Mouse (Mus musculus) olfactory bulb, adult 2 months (tissue): ENCODE measurements around the gene Theg. TPM values are rescaled to one million over a fixed set of nuclear protein-coding genes. Genes with fewer than 3 reads are reported as not detected.

ENCODE experiments used
- H3K27ac ChIP-seq: fragments of 200-500 bp; 2 replicates; pipeline ENCODE4 v1.5.1; 2012; ENCODE audit warnings: low read depth, low read length; ENCODE audit not compliant: insufficient read depth
- H3K4me1 ChIP-seq: fragments of 200-500 bp; 2 replicates; pipeline ENCODE4 v1.6.1; 2012; ENCODE audit warnings: low read length; ENCODE audit not compliant: control insufficient read depth, insufficient read depth
- H3K4me3 ChIP-seq: fragments of 200-500 bp; 2 replicates; pipeline ENCODE4 v1.5.1; 2012; ENCODE audit warnings: mild to moderate bottlenecking, low read depth, low read length, moderate library complexity; ENCODE audit not compliant: insufficient read depth
- CTCF ChIP-seq: fragments of 200-500 bp; IDR thresholded peaks from 2 replicates; pipeline ENCODE4 v1.5.1; 2012; ENCODE audit warnings: low read depth, mild to moderate bottlenecking, low read length, moderate library complexity; ENCODE audit not compliant: insufficient read depth
- POLR2A ChIP-seq: fragments of 200-500 bp; IDR thresholded peaks from 2 replicates; pipeline ENCODE4 v1.6.1; 2012; ENCODE audit warnings: mild to moderate bottlenecking, low read depth, low read length, moderate library complexity; ENCODE audit not compliant: insufficient read depth
- WGBS: fragments of 180-500 bp; shearing (Covaris S2); methylation state at CpG from one replicate; pipeline ENCODE4 v1.1.7; 2018; 5-methylcytosine and 5-hydroxymethylcytosine counted together
- polyA plus RNA-seq: library from polyadenylated mRNA; stranded (reverse); fragments of >200 nt; gene quantifications from 2 replicates; pipeline ENCODE4 v1.2.4, GENCODE M21; 2012; ENCODE audit warnings: low replicate concordance; ENCODE audit not compliant: missing spikeins, insufficient read depth, insufficient read length

Gene Theg
- polyA plus RNA-seq, 1 experiment: not detected

DNA sequence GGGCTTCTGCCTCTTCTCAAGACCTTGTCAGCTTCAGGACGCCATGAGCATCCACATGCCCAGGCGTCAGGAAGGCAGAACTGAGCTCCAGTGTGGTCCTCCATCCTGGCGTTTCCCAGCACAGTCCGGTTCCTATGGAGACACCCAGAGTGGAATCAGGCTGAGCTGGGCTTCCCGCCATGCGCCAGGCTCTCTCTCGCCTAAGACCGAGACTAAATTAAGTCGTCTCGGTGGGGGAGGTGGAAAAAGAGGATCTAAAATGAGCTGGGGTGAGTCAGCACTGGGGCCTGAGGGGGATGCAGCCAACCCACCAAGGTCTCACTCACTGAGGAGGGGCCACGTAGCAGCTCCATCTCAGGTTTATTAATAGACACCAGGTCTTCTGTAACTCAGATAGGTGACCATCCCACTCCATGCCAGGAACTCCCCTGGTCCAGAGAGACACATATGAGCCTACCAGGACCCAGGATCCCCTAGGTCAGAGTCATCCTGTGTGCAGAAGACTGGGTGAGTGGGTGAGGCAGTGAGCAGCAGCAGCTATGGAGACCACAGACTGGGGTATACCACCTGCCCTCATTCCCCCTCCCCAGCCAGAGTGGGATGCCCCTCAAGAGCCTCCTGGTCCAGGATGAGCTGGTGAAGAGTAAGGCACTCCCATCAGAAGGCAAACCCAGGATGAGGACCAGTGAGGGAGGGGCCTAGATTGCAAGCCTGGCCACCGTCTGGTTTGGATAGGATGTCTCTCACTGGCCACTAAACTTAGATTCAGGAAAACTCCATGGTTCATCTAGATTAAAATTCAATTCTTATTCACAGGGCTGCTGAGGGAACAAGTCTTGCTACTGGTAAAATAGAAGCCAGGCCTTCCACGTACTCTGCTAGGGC lies 10.2 kb upstream of the Theg start:
- peaks cover 28% of the 10 kb centered on the region for H3K4me1 ChIP-seq
- WGBS: 17% methylated on average over 13 of the region's 13 CpGs
- no peak overlapping the region for H3K4me3 ChIP-seq
- H3K27ac ChIP-seq: peak overlapping the region; percentile 86
- TF ChIP-seq CTCF (no peak), POLR2A (no peak)

- no peak overlapping the region for H3K4me3 ChIP-seq
- peaks cover 28% of the 10 kb centered on the region for H3K4me1 ChIP-seq
- 55% methylated on average over 8 of the region's 8 CpGs for WGBS
- TF ChIP-seq CTCF (no peak), POLR2A (no peak)
- H3K27ac ChIP-seq: no peak overlapping the region
Measured at GRCm38 (mm10) chr10:79595590-79595929, 8.4 kb upstream of the Theg start.

GRCm38 (mm10) chr10:79594872-79595589 lies 7.9 kb upstream of the Theg start:
- TF ChIP-seq POLR2A (no peak), CTCF (peak; percentile 75)
- 16% methylated on average over 17 of the region's 17 CpGs for WGBS
- Histone ChIP-seq H3K27ac (no peak overlapping the region), H3K4me3 (no peak overlapping the region), H3K4me1 (peaks cover 28% of the 10 kb centered on the region)

GRCm38 (mm10) chr10:79594111-79594510 lies 7.0 kb upstream of the Theg start:
- TF ChIP-seq POLR2A (no peak), CTCF (no peak)
- Histone ChIP-seq H3K4me3 (no peak overlapping the region), H3K27ac (no peak overlapping the region), H3K4me1 (peaks cover 28% of the 10 kb centered on the region)
- 52% methylated on average over 6 of the region's 6 CpGs for whole genome bisulfite sequencing

- H3K4me3 ChIP-seq: no peak overlapping the region
- no peak overlapping the region for H3K27ac ChIP-seq
- peaks cover 2% of the 10 kb centered on the region; the same call in 1 of the 2 replicates for H3K4me1 ChIP-seq
- 91% methylated on average over 1 of the region's 1 CpGs for WGBS
- TF ChIP-seq CTCF (no peak), POLR2A (no peak)
Measured at GRCm38 (mm10) chr10:79590702-79591101, 3.6 kb upstream of the Theg start.

DNA sequence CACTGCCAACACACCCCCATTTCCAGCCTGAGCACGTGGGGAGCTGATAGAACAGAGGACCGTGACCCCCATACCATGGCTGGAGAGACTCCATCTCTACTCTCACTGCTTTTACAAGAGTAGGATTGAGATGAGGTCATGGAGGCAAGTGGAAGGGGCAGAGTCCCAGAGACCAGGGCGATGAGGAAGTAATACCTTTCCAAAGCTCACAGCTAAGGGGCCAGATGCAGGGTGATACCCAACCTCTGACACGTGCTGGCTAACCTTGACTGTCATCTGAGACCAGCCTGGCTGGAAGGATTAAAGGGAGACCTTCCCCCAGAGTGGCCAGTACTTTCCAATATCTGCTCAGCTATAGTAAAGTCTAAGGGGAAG lies 608 bp upstream of the Theg start:
- TF ChIP-seq POLR2A: no peak
- TF ChIP-seq CTCF: no peak
- Histone ChIP-seq H3K4me3 (no peak overlapping the region), H3K4me1 (no peaks in the 10 kb centered on the region), H3K27ac (no peak overlapping the region)
- WGBS: 70% methylated on average over 4 of the region's 4 CpGs

GRCm38 (mm10) chr10:79586243-79586642 lies 888 bp downstream of the Theg start:
- no peak for TF ChIP-seq CTCF
- no peak for TF ChIP-seq POLR2A
- no peak overlapping the region for H3K4me3 ChIP-seq
- WGBS: 82% methylated on average over 8 of the region's 8 CpGs
- H3K27ac ChIP-seq: no peak overlapping the region
- no peaks in the 10 kb centered on the region for H3K4me1 ChIP-seq

- WGBS: 98% methylated on average over 5 of the region's 5 CpGs
- no peak overlapping the region for H3K27ac ChIP-seq
- TF ChIP-seq CTCF (no peak), POLR2A (no peak)
- no peaks in the 10 kb centered on the region for H3K4me1 ChIP-seq
- H3K4me3 ChIP-seq: no peak overlapping the region
Measured at GRCm38 (mm10) chr10:79585723-79586122, 1.4 kb downstream of the Theg start.

GRCm38 (mm10) chr10:79585136-79585535 lies 2.0 kb downstream of the Theg start:
- H3K27ac ChIP-seq: no peak overlapping the region
- no peak for TF ChIP-seq CTCF
- TF ChIP-seq POLR2A: no peak
- no peaks in the 10 kb centered on the region for H3K4me1 ChIP-seq
- H3K4me3 ChIP-seq: no peak overlapping the region
- 89% methylated on average over 6 of the region's 6 CpGs for WGBS
